Mouse (Mus musculus) liver, postnatal 0 days (tissue): ENCODE data around the gene Kmt2b. TPM values are rescaled to one million over a fixed set of nuclear protein-coding genes. Genes with fewer than 3 reads are reported as not detected.
A peak's percentile ranks its signal among the peaks of the same experiment; 100 is the strongest.

ENCODE experiments used
- ATAC-seq: fragments of 200-750 bp; cut with Nextera tagmentation; 2 replicates; pipeline ENCODE4 v1.8.0; 2017; ENCODE audit warnings: mild to moderate bottlenecking, moderate library complexity
- DNase-seq: peaks from one replicate; pipeline ENCODE4 v3.0.0-alpha.2; 2016
- H3K27ac ChIP-seq: fragments of 300-500 bp; sonication (generic); 2 replicates; pipeline ENCODE4 v1.5.1; 2014; ENCODE audit warnings: antibody characterized with exemption, moderate library complexity, mild to moderate bottlenecking, low read depth
- H3K27me3 ChIP-seq: fragments of 300-500 bp; sonication (generic); 2 replicates; pipeline ENCODE4 v1.6.1; 2014; ENCODE audit warnings: low read length, control low read depth, mixed read lengths; ENCODE audit not compliant: insufficient read depth
- H3K36me3 ChIP-seq: fragments of 300-500 bp; sonication (generic); replicated peaks from 2 replicates; pipeline ENCODE4 v1.6.1; 2014; ENCODE audit warnings: mild to moderate bottlenecking, control low read depth, low read length, moderate library complexity, mixed read lengths; ENCODE audit not compliant: insufficient read depth
- H3K4me1 ChIP-seq: fragments of 300-500 bp; sonication (generic); 2 replicates; pipeline ENCODE4 v1.6.1; 2014; ENCODE audit warnings: antibody characterized with exemption, mild to moderate bottlenecking, control low read depth; ENCODE audit not compliant: insufficient read depth
- H3K4me2 ChIP-seq: fragments of 300-500 bp; sonication (generic); 2 replicates; pipeline ENCODE4 v1.6.1; 2014; ENCODE audit warnings: low read depth, mild to moderate bottlenecking, low read length, moderate library complexity, mixed read lengths
- H3K4me3 ChIP-seq: fragments of 300-500 bp; sonication (generic); 2 replicates; pipeline ENCODE4 v1.5.1; 2014; ENCODE audit warnings: low read depth, low read length
- H3K9ac ChIP-seq: fragments of 300-500 bp; sonication (generic); replicated peaks from 2 replicates; pipeline ENCODE4 v1.6.1; 2014; ENCODE audit warnings: mild to moderate bottlenecking, moderate library complexity
- H3K9me3 ChIP-seq: fragments of 300-500 bp; sonication (generic); 2 replicates; pipeline ENCODE4 v1.6.1; 2016; ENCODE audit warnings: mild to moderate bottlenecking, control low read depth, low read length, mixed read lengths
- CTCF ChIP-seq: sonication (generic); IDR thresholded peaks from 2 replicates; pipeline ENCODE4 v1.5.1; 2016; ENCODE audit warnings: antibody characterized with exemption, low read depth
- EP300 ChIP-seq: IDR thresholded peaks from 2 replicates; pipeline ENCODE4 v1.6.1; 2016; ENCODE audit warnings: antibody characterized with exemption, low read depth, mild to moderate bottlenecking
- whole genome bisulfite sequencing: fragments of 180-500 bp; shearing (Covaris S2); extraction: QIAGEN DNeasy Blood & Tissue Kit; methylation state at CpG from one replicate; pipeline ENCODE4 v1.1.7; 2014; ENCODE audit not compliant: insufficient replicate concordance; 5-methylcytosine and 5-hydroxymethylcytosine counted together
- polyA plus RNA-seq: library from polyadenylated mRNA; unstranded; fragments of >200 nt; fragmentation: Nextera tagmentation; extraction: Ambion mirVana; gene quantifications from 2 replicates; pipeline ENCODE4 v1.2.1, GENCODE M21; 2015

The Kmt2b gene
- polyA plus RNA-seq, 1 experiment from 2014 or later, result 3.1 TPM

- TF ChIP-seq CTCF (no peak), EP300 (no peak)
- Histone ChIP-seq H3K9me3 (no peaks in the 10 kb centered on the region), H3K27me3 (0 out of 2 replicates have a peak, but pooled peaks cover 9% of the 10 kb centered on the region), H3K4me3 (no peak overlapping the region), H3K4me2 (peak overlapping the region; percentile 69; the same call in 1 of the 2 replicates), H3K4me1 (peaks cover 11% of the 10 kb centered on the region; the same call in 1 of the 2 replicates), H3K27ac (no peak overlapping the region), H3K9ac (no peak overlapping the region), H3K36me3 (peaks cover 22% of the 10 kb centered on the region)
- ATAC-seq (no peak), DNase-seq (no peak)
- 80% methylated on average over 5 of the region's 5 CpGs for WGBS
Observed at GRCm38 (mm10) chr7:30626647-30627046, 38.1 kb upstream of the Kmt2b start.

GRCm38 (mm10) chr7:30625530-30626384 is 37.2 kb upstream of the Kmt2b start, which contains the start of gene Cox6b1:
Cox6b1 (minus strand) TSS chr7:30626151.
- Histone ChIP-seq H3K4me3 (peak within 1 kb of the TSS; percentile 79), H3K4me2 (peak within 1 kb of the TSS; percentile 81), H3K4me1 (peaks cover 15% of the 10 kb centered on the region; the same call in 1 of the 2 replicates), H3K27me3 (0 out of 2 replicates have a peak, but pooled peaks cover 5% of the 10 kb centered on the region), H3K9me3 (no peaks in the 10 kb centered on the region), H3K36me3 (peaks cover 25% of the 10 kb centered on the region), H3K27ac (peak within 1 kb of the TSS; percentile 82), H3K9ac (peak within 1 kb of the TSS; percentile 81)
- TF ChIP-seq EP300 (no peak), CTCF (no peak)
- peak; percentile 93 for DNase-seq
- peak; percentile 94 for ATAC-seq
- 1% methylated on average over 44 of the region's 44 CpGs for WGBS

DNA sequence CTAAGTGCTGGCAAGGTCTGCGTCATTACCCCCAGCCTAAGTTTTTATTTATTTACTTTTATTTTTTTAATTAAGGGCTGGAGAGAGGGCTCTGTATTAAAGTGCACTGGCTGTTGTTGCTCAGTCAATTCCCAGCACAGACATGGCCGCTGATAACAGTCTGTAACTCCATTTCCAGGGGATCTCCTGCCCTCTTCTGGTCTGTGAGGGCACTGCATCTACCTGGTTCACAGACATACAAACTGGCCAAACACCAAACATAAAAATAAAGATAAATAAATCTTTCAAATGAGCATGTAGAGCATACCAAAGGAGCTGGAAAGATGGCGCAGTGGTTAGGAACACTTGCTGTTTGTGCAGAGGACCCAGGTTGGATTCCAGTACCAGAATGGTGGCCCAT is 30.7 kb upstream of the Kmt2b start:
- H3K9me3 ChIP-seq, result no peaks in the 10 kb centered on the region
- H3K27me3 ChIP-seq, result no peaks in the 10 kb centered on the region
- peaks cover 6% of the 10 kb centered on the region; the same call in 1 of the 2 replicates for H3K4me1 ChIP-seq
- WGBS, result 78% methylated on average over 3 of the region's 3 CpGs
- DNase-seq (peak; percentile 57), ATAC-seq (no peak)
- TF ChIP-seq EP300, result no peak
- TF ChIP-seq CTCF, result peak; percentile 68
- no peak overlapping the region for H3K27ac ChIP-seq
- no peak overlapping the region for H3K4me3 ChIP-seq
- peaks cover 55% of the 10 kb centered on the region for H3K36me3 ChIP-seq
- no peak overlapping the region for H3K9ac ChIP-seq
- no peak overlapping the region for H3K4me2 ChIP-seq

DNA sequence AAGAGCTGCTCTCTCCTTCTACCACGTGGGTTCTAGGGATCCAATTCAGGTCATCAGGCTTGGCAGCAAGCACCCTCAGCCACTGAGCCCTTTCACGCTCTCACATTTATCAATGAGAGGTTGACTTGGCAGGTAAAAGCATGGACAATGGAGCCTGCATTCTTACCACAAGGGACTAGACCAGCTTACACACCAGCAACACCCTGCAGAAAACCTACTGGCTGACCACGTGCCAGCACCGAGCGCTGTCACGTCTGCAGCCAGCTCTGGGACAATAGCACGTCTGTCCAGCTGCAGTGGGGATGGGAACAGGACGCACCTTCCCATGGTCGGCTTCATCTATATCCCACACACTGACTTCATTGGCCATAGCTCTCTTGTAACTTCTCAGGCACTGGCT is 30.1 kb upstream of the Kmt2b start:
- WGBS, result 91% methylated on average over 9 of the region's 9 CpGs
- H3K9ac ChIP-seq, result no peak overlapping the region
- no peaks in the 10 kb centered on the region for H3K9me3 ChIP-seq
- DNase-seq, result peak; percentile 12
- no peak overlapping the region for H3K27ac ChIP-seq
- no peak for ATAC-seq
- H3K36me3 ChIP-seq, result peaks cover 52% of the 10 kb centered on the region
- TF ChIP-seq EP300 (no peak), CTCF (no peak)
- no peak overlapping the region for H3K4me3 ChIP-seq
- no peaks in the 10 kb centered on the region for H3K27me3 ChIP-seq
- peaks cover 6% of the 10 kb centered on the region; the same call in 1 of the 2 replicates for H3K4me1 ChIP-seq
- no peak overlapping the region for H3K4me2 ChIP-seq

DNA sequence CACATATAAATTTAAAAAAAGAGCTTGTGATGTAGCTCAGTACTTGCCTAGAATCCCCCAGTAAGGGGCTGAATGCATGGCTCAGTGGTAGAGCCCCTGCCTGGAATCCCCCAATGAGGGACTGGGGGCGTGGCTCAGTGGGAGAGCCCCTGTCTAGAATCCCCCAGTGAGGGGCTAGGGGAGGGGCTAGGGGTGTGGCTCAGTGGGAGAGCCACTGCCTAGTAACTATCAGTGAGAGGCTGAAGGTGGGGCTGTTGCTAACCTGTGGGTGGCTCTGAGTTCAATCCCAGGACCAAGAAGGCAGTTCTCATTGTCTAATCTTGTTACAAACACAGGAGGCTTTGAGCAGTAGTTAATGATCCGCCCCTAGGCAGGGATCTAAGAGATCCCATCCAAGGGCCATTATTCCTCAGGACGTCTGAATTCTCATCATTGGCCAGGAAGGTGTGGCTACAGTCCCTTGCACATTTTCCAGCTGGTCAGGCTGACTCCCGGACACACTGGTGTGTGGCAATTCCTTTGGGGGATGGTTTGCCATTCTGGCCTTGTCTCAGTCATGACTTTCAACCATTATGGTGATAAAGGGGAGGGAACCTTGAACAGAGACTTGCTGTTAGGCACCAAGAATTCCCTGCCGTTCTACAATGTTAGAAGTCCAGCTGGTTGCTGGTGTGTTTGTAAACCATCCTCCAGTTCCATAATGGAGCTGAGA is 26.7 kb upstream of the Kmt2b start:
- 58% methylated on average over 5 of the region's 5 CpGs for WGBS
- DNase-seq, result peak; percentile 27
- Histone ChIP-seq H3K4me2 (no peak overlapping the region), H3K27ac (no peak overlapping the region), H3K4me3 (no peak overlapping the region), H3K36me3 (peaks cover 30% of the 10 kb centered on the region), H3K9ac (no peak overlapping the region), H3K27me3 (no peaks in the 10 kb centered on the region), H3K4me1 (0 out of 2 replicates have a peak, but pooled peaks cover 2% of the 10 kb centered on the region), H3K9me3 (no peaks in the 10 kb centered on the region)
- 0 out of 2 replicates have a peak, but pooled peaks have one; percentile 19 for ATAC-seq
- TF ChIP-seq EP300 (no peak), CTCF (no peak)

DNA sequence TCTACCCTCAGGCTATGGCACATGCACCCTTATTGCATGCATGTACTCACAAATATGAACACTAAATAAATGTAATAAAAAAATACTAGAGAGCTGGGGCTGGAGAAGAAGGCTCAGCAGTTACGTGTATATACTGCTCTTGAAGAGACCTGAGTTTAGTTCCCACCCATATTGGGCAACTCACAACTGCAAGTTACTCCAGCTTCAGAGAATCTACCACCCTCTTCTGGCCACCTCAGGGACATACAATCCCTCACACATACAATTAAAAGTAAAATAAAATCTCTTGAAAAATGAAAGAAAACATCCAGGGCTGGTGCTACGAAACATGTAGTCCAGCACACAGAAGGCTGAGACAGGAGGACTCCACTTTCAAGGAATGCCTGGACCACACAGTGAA is 25.9 kb upstream of the Kmt2b start:
- 43% methylated on average over 2 of the region's 2 CpGs for WGBS
- Histone ChIP-seq H3K9me3 (no peaks in the 10 kb centered on the region), H3K27ac (no peak overlapping the region), H3K9ac (no peak overlapping the region), H3K4me1 (0 out of 2 replicates have a peak, but pooled peaks cover 2% of the 10 kb centered on the region), H3K4me3 (no peak overlapping the region), H3K27me3 (no peaks in the 10 kb centered on the region), H3K36me3 (peaks cover 28% of the 10 kb centered on the region), H3K4me2 (no peak overlapping the region)
- TF ChIP-seq EP300 (no peak), CTCF (peak; percentile 54)
- DNase-seq (no peak), ATAC-seq (peak; percentile 44)
